Mouse (Mus musculus) T-helper 2 cell (primary cell): ENCODE measurements around the gene Tmem132d.
"Not testable (repeated sequence)": the region's sequence is repeated elsewhere in the genome, so short reads cannot be mapped to it uniquely, and the experiment has no call there.

Source experiments
- in situ Hi-C: fragments of 300-600 bp; cut with MboI, MseI; formaldehyde crosslinking; loops from one replicate; pipeline ENCODE4 v1.15.1; 2025; ENCODE audit warnings: high pct_unique_total_duplicates

Gene Tmem132d

GRCm38 (mm10) chr5:127806850-127807249 lies 626.0 kb downstream of the Tmem132d start:
- in situ Hi-C loops: no loop called here

- in situ Hi-C loops: no loop called here
Measured at GRCm38 (mm10) chr5:127800907-127801306, 632.0 kb downstream of the Tmem132d start.

GRCm38 (mm10) chr5:127781221-127781620 lies 651.7 kb downstream of the Tmem132d start:
- in situ Hi-C loops: no loop called here

- in situ Hi-C loops: no loop called here
Measured at GRCm38 (mm10) chr5:127775749-127776148, 657.1 kb downstream of the Tmem132d start.

- in situ Hi-C loops: no loop called here
Measured at GRCm38 (mm10) chr5:127758576-127758975, 674.3 kb downstream of the Tmem132d start.

GRCm38 (mm10) chr5:127756671-127757423 lies 676.0 kb downstream of the Tmem132d start:
- in situ Hi-C loops: no loop called here

GRCm38 (mm10) chr5:127756011-127756410 lies 676.9 kb downstream of the Tmem132d start:
- in situ Hi-C loops: no loop called here

GRCm38 (mm10) chr5:127755594-127755993 lies 677.3 kb downstream of the Tmem132d start:
- in situ Hi-C loops: no loop called here

GRCm38 (mm10) chr5:127751262-127751975 lies 681.5 kb downstream of the Tmem132d start:
- in situ Hi-C loops: no loop called here

- in situ Hi-C loops: not testable (repeated sequence)
Measured at GRCm38 (mm10) chr5:127749540-127749939, 683.3 kb downstream of the Tmem132d start.

- in situ Hi-C loops: no loop called here
Measured at GRCm38 (mm10) chr5:127741331-127741730, 691.5 kb downstream of the Tmem132d start.
